Mouse (Mus musculus): Measurements from ENCODE around the gene Slc32a1.

The Slc32a1 gene

GRCm38 (mm10) chr2:158665098-158665497, 54.5 kb downstream of the Slc32a1 start, which contains the start of gene Ppp1r16b:
Ppp1r16b (plus strand) TSS chr2:158665398.
- ATAC-seq (ENCODE audit: low TSS enrichment): no peak
